Mouse (Mus musculus) liver, embryonic 13.5 days (tissue): ENCODE results near the gene Miga1. TPM values are rescaled to one million over a fixed set of nuclear protein-coding genes. Genes with fewer than 3 reads are reported as not detected.

Source experiments
- ATAC-seq: fragments of 200-750 bp; cut with Nextera tagmentation; 2 replicates; pipeline ENCODE4 v1.8.0; 2017; ENCODE audit warnings: low read depth, mild to moderate bottlenecking, moderate number of reproducible peaks, moderate library complexity
- DNase-seq: peaks from one replicate; pipeline ENCODE4 v3.0.0; 2022
- H3K27ac ChIP-seq: fragments of 300-500 bp; sonication (generic); 2 replicates; pipeline ENCODE4 v1.5.1; 2015; ENCODE audit warnings: moderate library complexity, mild to moderate bottlenecking, inconsistent platforms
- H3K27me3 ChIP-seq: fragments of 300-500 bp; sonication (generic); 2 replicates; pipeline ENCODE4 v1.6.1; 2015; ENCODE audit warnings: mild to moderate bottlenecking, inconsistent platforms
- H3K36me3 ChIP-seq: fragments of 300-500 bp; sonication (generic); 2 replicates; pipeline ENCODE4 v1.6.1; 2015; ENCODE audit warnings: mild to moderate bottlenecking, inconsistent platforms
- H3K4me1 ChIP-seq: fragments of 300-500 bp; sonication (generic); replicated peaks from 2 replicates; pipeline ENCODE4 v1.6.1; 2015; ENCODE audit warnings: inconsistent platforms
- H3K4me2 ChIP-seq: fragments of 300-500 bp; sonication (generic); 2 replicates; pipeline ENCODE4 v1.6.1; 2015; ENCODE audit warnings: inconsistent platforms, mild to moderate bottlenecking, moderate library complexity
- H3K4me3 ChIP-seq: fragments of 300-500 bp; sonication (generic); replicated peaks from 2 replicates; pipeline ENCODE4 v1.5.1; 2015; ENCODE audit warnings: mild to moderate bottlenecking, inconsistent platforms
- H3K9ac ChIP-seq: fragments of 300-500 bp; sonication (generic); 2 replicates; pipeline ENCODE4 v1.6.1; 2015; ENCODE audit warnings: mild to moderate bottlenecking, inconsistent platforms
- H3K9me3 ChIP-seq: fragments of 300-500 bp; sonication (generic); replicated peaks from 2 replicates; pipeline ENCODE4 v1.6.1; 2016; ENCODE audit warnings: inconsistent platforms
- WGBS: fragments of 180-500 bp; shearing (Covaris S2); methylation state at CpG from one replicate; pipeline ENCODE4 v1.1.7; 2015; ENCODE audit not compliant: insufficient replicate concordance; 5-methylcytosine and 5-hydroxymethylcytosine counted together
- polyA plus RNA-seq: library from polyadenylated mRNA; unstranded; fragments of >200 nt; fragmentation: Nextera tagmentation; extraction: Ambion mirVana; gene quantifications from 2 replicates; pipeline ENCODE4 v1.2.1, GENCODE M21; 2015

The Miga1 gene
- polyA plus RNA-seq, 1 experiment from 2014 or later, result 4.3 TPM

GRCm38 (mm10) chr3:152348011-152348830 lies 8.0 kb upstream of the Miga1 start:
- no peaks in the 10 kb centered on the region for H3K9me3 ChIP-seq
- peak overlapping the region; percentile 84; the same call in 1 of the 2 replicates for H3K4me3 ChIP-seq
- H3K27ac ChIP-seq, result peak overlapping the region; percentile 15; the same call in 1 of the 2 replicates
- DNase-seq (no peak), ATAC-seq (no peak)
- no peaks in the 10 kb centered on the region for H3K27me3 ChIP-seq
- H3K4me1 ChIP-seq, result peaks cover 58% of the 10 kb centered on the region
- 0 out of 2 replicates have a peak overlapping the region, but pooled peaks have one; percentile 7 for H3K9ac ChIP-seq
- peaks cover 9% of the 10 kb centered on the region; the same call in 1 of the 2 replicates for H3K36me3 ChIP-seq
- WGBS, result 82% methylated on average over 10 of the region's 10 CpGs
- peak overlapping the region; percentile 68 for H3K4me2 ChIP-seq

GRCm38 (mm10) chr3:152347227-152347626 lies 7.0 kb upstream of the Miga1 start:
- Histone ChIP-seq H3K36me3 (peaks cover 9% of the 10 kb centered on the region; the same call in 1 of the 2 replicates), H3K9ac (peak overlapping the region; percentile 90), H3K27ac (peak overlapping the region; percentile 89), H3K9me3 (no peaks in the 10 kb centered on the region), H3K4me1 (peaks cover 51% of the 10 kb centered on the region), H3K27me3 (no peaks in the 10 kb centered on the region), H3K4me3 (peak overlapping the region; percentile 84), H3K4me2 (peak overlapping the region; percentile 68)
- WGBS, result 26% methylated on average over 3 of the region's 3 CpGs
- peak; percentile 38 for DNase-seq
- peak; percentile 65 for ATAC-seq

- Histone ChIP-seq H3K4me1 (peaks cover 50% of the 10 kb centered on the region), H3K4me2 (peak overlapping the region; percentile 68), H3K36me3 (peaks cover 9% of the 10 kb centered on the region; the same call in 1 of the 2 replicates), H3K9me3 (no peaks in the 10 kb centered on the region), H3K9ac (peak overlapping the region; percentile 90), H3K27ac (peak overlapping the region; percentile 89), H3K4me3 (peak overlapping the region; percentile 84), H3K27me3 (no peaks in the 10 kb centered on the region)
- WGBS, result under 1% methylated on average over 43 of the region's 54 CpGs
- DNase-seq (peak; percentile 31), ATAC-seq (peak; percentile 77; the same call in 1 of the 2 replicates)
These were observed 6.5 kb upstream of the Miga1 start for GRCm38 (mm10) chr3:152346633-152347141.

- peak; percentile 88 for DNase-seq
- 7% methylated on average over 44 of the region's 44 CpGs for WGBS
These were observed 5.8 kb upstream of the Miga1 start, which contains the start of gene Usp33 for GRCm38 (mm10) chr3:152345732-152346632. TSS of gene Usp33 (plus strand) at chr3:152346478.

GRCm38 (mm10) chr3:152342961-152343517 lies 2.8 kb upstream of the Miga1 start:
- Histone ChIP-seq H3K27ac (no peak overlapping the region), H3K36me3 (no peaks in the 10 kb centered on the region), H3K4me1 (peaks cover 39% of the 10 kb centered on the region), H3K9me3 (no peaks in the 10 kb centered on the region), H3K4me2 (no peak overlapping the region), H3K27me3 (no peaks in the 10 kb centered on the region), H3K9ac (no peak overlapping the region), H3K4me3 (no peak overlapping the region)
- ATAC-seq (no peak), DNase-seq (no peak)
- WGBS, result 83% methylated on average over 15 of the region's 15 CpGs

More at GRCm38 (mm10) chr3:152345732-152346632, 5.8 kb upstream of the Miga1 start, which contains the start of gene Usp33:
- ATAC-seq, result peak; percentile 96
- Histone ChIP-seq H3K4me2 (peak within 1 kb of the TSS; percentile 68), H3K9me3 (no peaks in the 10 kb centered on the region), H3K4me1 (peaks cover 44% of the 10 kb centered on the region), H3K9ac (peak within 1 kb of the TSS; percentile 90), H3K4me3 (peak within 1 kb of the TSS; percentile 84), H3K36me3 (peaks cover 7% of the 10 kb centered on the region; the same call in 1 of the 2 replicates), H3K27me3 (no peaks in the 10 kb centered on the region), H3K27ac (peak within 1 kb of the TSS; percentile 89)

GRCm38 (mm10) chr3:152336085-152336484 lies 4.1 kb downstream of the Miga1 start:
- peaks cover 39% of the 10 kb centered on the region for H3K36me3 ChIP-seq
- DNase-seq, result no peak
- H3K4me1 ChIP-seq, result peaks cover 23% of the 10 kb centered on the region
- H3K27me3 ChIP-seq, result no peaks in the 10 kb centered on the region
- H3K9me3 ChIP-seq, result no peaks in the 10 kb centered on the region
- no peak overlapping the region for H3K4me3 ChIP-seq
- no peak for ATAC-seq
- H3K9ac ChIP-seq, result no peak overlapping the region
- H3K27ac ChIP-seq, result no peak overlapping the region
- WGBS, result 74% methylated on average over 8 of the region's 8 CpGs
- no peak overlapping the region for H3K4me2 ChIP-seq

- peaks cover 39% of the 10 kb centered on the region for H3K36me3 ChIP-seq
- H3K9ac ChIP-seq, result no peak overlapping the region
- H3K9me3 ChIP-seq, result no peaks in the 10 kb centered on the region
- 0 out of 2 replicates have a peak, but pooled peaks cover 4% of the 10 kb centered on the region for H3K4me1 ChIP-seq
- 67% methylated on average over 10 of the region's 10 CpGs for WGBS
- ATAC-seq, result no peak
- no peak overlapping the region for H3K4me3 ChIP-seq
- DNase-seq, result no peak
- no peaks in the 10 kb centered on the region for H3K27me3 ChIP-seq
- H3K4me2 ChIP-seq, result no peak overlapping the region
- H3K27ac ChIP-seq, result no peak overlapping the region
These were observed 6.6 kb downstream of the Miga1 start for GRCm38 (mm10) chr3:152333641-152334040.

GRCm38 (mm10) chr3:152332545-152333300 lies 7.5 kb downstream of the Miga1 start:
- Histone ChIP-seq H3K27me3 (no peaks in the 10 kb centered on the region), H3K4me1 (0 out of 2 replicates have a peak, but pooled peaks cover 4% of the 10 kb centered on the region), H3K4me3 (no peak overlapping the region), H3K9ac (no peak overlapping the region), H3K9me3 (no peaks in the 10 kb centered on the region), H3K36me3 (peaks cover 38% of the 10 kb centered on the region), H3K27ac (no peak overlapping the region), H3K4me2 (no peak overlapping the region)
- 84% methylated on average over 15 of the region's 15 CpGs for WGBS
- ATAC-seq (no peak), DNase-seq (no peak)

GRCm38 (mm10) chr3:152332104-152332503 lies 8.1 kb downstream of the Miga1 start:
- WGBS, result 89% methylated on average over 6 of the region's 6 CpGs
- no peak for ATAC-seq

More at GRCm38 (mm10) chr3:152332104-152332503, 8.1 kb downstream of the Miga1 start:
- H3K27me3 ChIP-seq, result no peaks in the 10 kb centered on the region
- peaks cover 32% of the 10 kb centered on the region for H3K36me3 ChIP-seq
- no peak overlapping the region for H3K9ac ChIP-seq
- no peak for DNase-seq
- no peak overlapping the region for H3K27ac ChIP-seq
- 0 out of 2 replicates have a peak, but pooled peaks cover 4% of the 10 kb centered on the region for H3K4me1 ChIP-seq
- H3K4me3 ChIP-seq, result no peak overlapping the region
- no peak overlapping the region for H3K4me2 ChIP-seq
- no peaks in the 10 kb centered on the region for H3K9me3 ChIP-seq
